Mouse (Mus musculus) cerebellum, adult 11 months (tissue): ENCODE data around the gene Smoc1.
A peak's percentile ranks its signal among the peaks of the same experiment; 100 is the strongest.

Source experiments
- DNase-seq: peaks from one replicate; pipeline ENCODE4 v3.0.0; 2022

Smoc1 gene

GRCm38 (mm10) chr12:81085244-81085643 lies 58.6 kb downstream of the Smoc1 start:
- no peak for DNase-seq

- no peak for DNase-seq
These were observed 61.5 kb downstream of the Smoc1 start for GRCm38 (mm10) chr12:81088131-81088530.

GRCm38 (mm10) chr12:81091641-81092040 lies 65.0 kb downstream of the Smoc1 start:
- no peak for DNase-seq

- no peak for DNase-seq
These were observed 66.0 kb downstream of the Smoc1 start for GRCm38 (mm10) chr12:81092641-81093040.

GRCm38 (mm10) chr12:81093211-81093610 lies 66.6 kb downstream of the Smoc1 start:
- no peak for DNase-seq

GRCm38 (mm10) chr12:81094766-81095405 lies 68.3 kb downstream of the Smoc1 start:
- no peak for DNase-seq

- no peak for DNase-seq
These were observed 70.7 kb downstream of the Smoc1 start for GRCm38 (mm10) chr12:81097267-81097666.

GRCm38 (mm10) chr12:81097738-81098137 lies 71.1 kb downstream of the Smoc1 start:
- DNase-seq: no peak

GRCm38 (mm10) chr12:81099161-81099560 lies 72.6 kb downstream of the Smoc1 start:
- no peak for DNase-seq

GRCm38 (mm10) chr12:81101691-81102090 lies 75.1 kb downstream of the Smoc1 start:
- DNase-seq: no peak

- no peak for DNase-seq
These were observed 77.9 kb downstream of the Smoc1 start for GRCm38 (mm10) chr12:81104546-81104945.

- DNase-seq: peak; percentile 72
These were observed 79.4 kb downstream of the Smoc1 start for GRCm38 (mm10) chr12:81105721-81106633.

GRCm38 (mm10) chr12:81107278-81108100 lies 80.9 kb downstream of the Smoc1 start:
- no peak for DNase-seq

- DNase-seq: no peak
These were observed 82.0 kb downstream of the Smoc1 start for GRCm38 (mm10) chr12:81108600-81109011.

- DNase-seq: no peak
These were observed 83.4 kb downstream of the Smoc1 start for GRCm38 (mm10) chr12:81110006-81110405.

- DNase-seq: no peak
These were observed 85.7 kb downstream of the Smoc1 start for GRCm38 (mm10) chr12:81112321-81112720.

GRCm38 (mm10) chr12:81120301-81120700 lies 93.7 kb downstream of the Smoc1 start:
- DNase-seq: no peak

GRCm38 (mm10) chr12:81123793-81124192 lies 97.2 kb downstream of the Smoc1 start:
- no peak for DNase-seq

GRCm38 (mm10) chr12:81126842-81127241 lies 100.2 kb downstream of the Smoc1 start:
- DNase-seq: no peak

GRCm38 (mm10) chr12:81128693-81129092 lies 102.1 kb downstream of the Smoc1 start:
- DNase-seq: no peak

- DNase-seq: peak; percentile 35
These were observed 104.1 kb downstream of the Smoc1 start for GRCm38 (mm10) chr12:81130692-81131091.

- no peak for DNase-seq
These were observed 104.5 kb downstream of the Smoc1 start for GRCm38 (mm10) chr12:81131114-81131513.

- DNase-seq: no peak
These were observed 106.6 kb downstream of the Smoc1 start for GRCm38 (mm10) chr12:81133055-81133665.
